Mouse (Mus musculus) heart, postnatal 10 days (tissue): ENCODE results near the gene Prss45. TPM values are rescaled to one million over a fixed set of nuclear protein-coding genes. Genes with fewer than 3 reads are reported as not detected.
A peak's percentile ranks its signal among the peaks of the same experiment; 100 is the strongest.

Experiments
- DNase-seq, 2 experiments: peaks; one replicate each; pipeline ENCODE4 v3.0.0; 2021
- intact Hi-C: fragments of 180-260 bp; cut with DNase I; formaldehyde crosslinking; loops from one replicate; pipeline ENCODE4 v1.15.1; 2025
- total RNA-seq, 2 experiments: library from RNA; stranded (reverse); gene quantifications; 2 replicates each; pipeline ENCODE4 v1.2.3; 2021

The Prss45 gene
- total RNA-seq, 2 experiments from 2014 or later = not detected

DNA sequence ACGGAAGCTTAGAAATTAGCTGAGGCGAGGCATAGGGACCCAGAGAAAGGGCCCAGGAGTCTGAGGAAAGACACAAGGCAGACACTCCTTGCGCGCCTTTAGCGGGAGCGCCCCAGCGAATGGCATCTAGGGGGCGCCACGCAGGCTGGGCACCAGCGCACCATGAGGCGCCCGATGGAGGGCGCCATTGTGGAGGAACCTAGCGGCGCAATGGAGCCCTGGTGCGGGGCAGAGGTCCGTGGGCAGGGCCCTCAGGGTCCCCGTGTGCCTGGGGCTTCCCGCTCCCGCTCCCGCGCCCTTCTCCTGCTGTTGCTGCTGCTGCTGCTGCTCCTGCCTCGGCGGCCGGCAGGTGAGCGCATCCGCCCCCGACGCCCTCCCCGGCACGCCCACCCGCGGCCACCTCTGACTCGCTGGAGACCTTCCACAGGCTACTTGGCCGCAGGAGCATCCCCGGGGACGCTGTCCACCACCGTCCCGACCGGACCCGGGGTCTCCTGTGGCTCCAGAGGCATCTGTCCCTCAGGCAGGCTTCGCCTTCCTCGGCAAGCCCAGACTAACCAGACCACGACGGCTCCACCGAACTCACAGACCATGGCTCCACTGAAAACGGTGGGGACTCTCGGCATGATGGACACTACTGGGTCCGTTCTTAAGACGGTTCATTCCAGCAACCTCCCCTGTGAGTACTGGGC, 23.5 kb downstream of the Prss45 start, which contains the start of gene Prss50:
Gene Prss50, plus strand, starts transcription at position 187 of the 692 bp plus-strand sequence.
- DNase-seq = peak in 1 of 2 experiments; percentile 21
- intact Hi-C loops = no loop called here

DNA sequence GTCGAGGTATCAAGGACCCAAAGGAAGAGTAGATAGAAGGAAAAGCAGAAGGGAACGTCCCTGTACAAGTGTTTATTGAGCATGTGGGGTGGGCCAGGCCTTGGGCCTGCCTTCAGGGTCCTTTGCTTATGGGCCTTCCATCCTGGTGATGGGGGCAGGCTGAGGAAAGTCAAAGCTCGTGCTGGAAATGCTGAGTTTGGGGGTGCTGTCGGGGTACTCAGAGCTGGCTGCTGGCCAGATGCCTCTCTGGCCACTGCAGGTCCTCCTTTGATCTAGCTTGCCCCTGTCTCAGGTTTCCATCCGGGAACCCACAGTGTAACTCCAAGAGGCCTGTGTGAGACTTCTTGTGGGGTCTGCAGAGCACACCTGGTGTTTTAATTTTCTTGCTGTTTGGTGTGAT, 24.1 kb downstream of the Prss45 start:
- intact Hi-C loops = no loop called here
- DNase-seq = no peak

DNA sequence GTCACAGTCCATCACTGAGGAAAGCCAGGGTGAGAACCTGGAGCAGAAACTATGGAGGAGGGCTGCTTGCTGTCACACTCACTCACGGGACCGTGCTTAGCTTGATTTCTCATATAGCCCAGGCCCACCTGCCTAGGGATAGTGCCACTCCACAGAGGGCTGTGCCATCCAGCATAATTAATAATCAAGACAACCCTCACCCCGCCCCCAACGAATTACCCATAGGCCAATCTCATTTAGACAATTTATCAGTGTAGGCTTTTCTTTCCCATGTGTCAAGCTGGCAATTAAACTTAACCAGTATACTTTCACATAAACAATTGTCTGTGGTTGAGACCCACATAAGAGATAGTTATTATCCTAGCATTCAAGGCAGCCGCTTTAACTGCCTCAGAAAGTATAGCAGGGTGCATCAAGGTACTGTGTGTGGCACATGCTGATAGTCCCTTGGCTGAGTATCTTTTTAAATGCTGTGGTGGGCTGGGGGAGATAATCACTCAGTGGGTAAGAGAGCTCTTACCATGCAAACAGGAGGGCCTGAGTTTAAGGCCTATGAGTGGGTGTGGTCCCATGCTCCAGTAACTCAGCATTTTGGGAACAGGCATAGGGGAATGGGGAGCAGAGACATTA, 24.7 kb downstream of the Prss45 start:
- intact Hi-C loops = no loop called here
- no peak for DNase-seq

DNA sequence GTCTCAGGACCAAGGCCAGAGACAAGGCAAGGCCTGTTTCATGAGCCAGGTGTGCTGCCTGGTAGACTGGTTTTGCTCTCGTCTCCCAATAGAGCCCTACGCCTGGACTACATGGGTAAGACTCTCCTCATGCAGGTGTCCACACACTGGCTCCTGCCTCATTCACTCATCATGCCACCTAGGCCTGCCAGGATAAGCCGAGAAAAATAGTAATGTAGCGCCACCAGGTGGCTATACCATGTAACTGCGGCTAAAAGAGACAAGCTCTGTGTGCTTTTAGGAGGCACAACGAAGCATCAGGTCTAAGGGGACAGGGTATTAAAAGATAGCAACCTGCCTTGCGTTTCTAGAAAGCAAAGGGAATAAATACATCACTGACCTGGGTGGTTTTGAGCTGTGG, 36.6 kb downstream of the Prss45 start:
- intact Hi-C loops = loop anchor here (1.0 to 5.0 kb wide), 5 partner anchors 71 to 229 kb away; no protein-coding TSS in a partner anchor
- DNase-seq = peak; percentile 67 to 80

DNA sequence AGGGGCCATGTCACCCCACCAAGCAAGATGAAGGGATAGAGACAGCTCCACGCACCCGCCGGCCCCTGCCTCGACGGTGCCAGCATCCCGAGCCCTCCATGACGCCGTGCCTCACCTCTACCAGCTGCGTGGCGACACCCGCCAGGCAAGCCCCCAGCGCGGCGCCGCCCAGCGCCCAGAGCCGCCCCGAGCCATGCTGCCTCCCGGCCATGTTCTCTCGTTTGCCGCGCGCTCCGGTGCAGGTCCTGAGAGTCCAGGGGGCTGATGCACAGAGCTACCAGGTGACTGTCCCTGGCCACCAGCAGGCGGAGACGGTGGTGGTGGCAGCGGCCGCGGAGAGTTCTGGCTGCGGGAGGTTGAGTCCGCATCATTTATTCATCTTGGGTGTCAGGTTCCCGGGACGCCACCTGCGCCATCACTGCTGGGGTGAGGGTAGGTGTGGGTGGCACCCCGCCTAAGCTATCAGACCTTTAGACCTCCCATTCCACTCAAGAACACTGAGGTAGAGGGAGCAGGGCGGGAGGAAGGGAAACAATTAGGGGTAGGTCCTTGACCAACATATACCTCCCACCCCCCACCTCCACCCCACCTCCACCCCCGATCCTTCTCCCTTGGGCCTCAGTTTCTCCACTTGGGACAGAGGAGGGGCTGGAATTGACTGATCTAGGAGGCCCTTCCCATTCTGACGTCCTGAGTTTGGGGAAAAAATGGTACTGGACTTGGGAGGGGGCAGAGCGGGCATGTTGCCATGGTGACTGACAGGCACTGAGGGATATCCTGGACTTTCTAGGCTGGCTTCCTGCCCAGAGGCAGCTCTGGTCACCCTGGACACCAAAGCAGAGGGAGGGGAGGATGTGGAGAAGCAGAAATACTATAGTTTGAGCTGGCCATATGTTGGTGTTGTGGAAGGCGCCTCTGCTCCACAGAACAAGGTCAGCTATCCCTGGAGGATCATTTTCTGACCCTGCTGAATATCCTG, 39.6 kb downstream of the Prss45 start:
- intact Hi-C loops = loop anchor here (5.0 kb wide), 3 partner anchors 68 to 232 kb away; no protein-coding TSS in a partner anchor
- DNase-seq = no peak

DNA sequence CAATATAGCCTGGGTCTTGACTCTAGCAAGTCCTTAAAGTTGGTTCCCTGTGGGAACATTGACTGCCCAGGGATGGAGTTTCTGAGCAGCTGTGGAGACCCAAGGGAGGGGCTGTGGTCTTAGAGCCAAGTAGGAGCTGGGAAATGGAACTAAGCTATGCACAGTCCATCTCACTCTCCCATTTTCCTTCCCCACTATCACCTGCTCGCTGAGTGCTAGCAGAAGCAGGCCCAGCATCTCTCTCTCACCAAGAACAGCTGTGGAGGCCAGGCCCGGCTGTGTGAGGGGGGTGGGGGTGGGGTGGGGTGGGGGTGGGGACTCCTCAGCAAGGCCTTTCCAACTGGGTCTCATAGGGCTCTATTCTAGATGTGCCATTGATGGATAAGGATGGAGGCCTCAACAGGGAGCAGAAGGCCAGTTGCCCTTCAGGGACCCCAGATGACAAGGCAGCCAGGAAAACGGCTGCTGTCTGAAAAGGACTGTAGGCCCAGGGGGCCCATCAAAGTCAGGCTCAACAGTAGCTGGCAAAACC, 40.3 kb downstream of the Prss45 start:
- intact Hi-C loops = loop anchor here (5.0 kb wide), 3 partner anchors 68 to 232 kb away; no protein-coding TSS in a partner anchor

DNA sequence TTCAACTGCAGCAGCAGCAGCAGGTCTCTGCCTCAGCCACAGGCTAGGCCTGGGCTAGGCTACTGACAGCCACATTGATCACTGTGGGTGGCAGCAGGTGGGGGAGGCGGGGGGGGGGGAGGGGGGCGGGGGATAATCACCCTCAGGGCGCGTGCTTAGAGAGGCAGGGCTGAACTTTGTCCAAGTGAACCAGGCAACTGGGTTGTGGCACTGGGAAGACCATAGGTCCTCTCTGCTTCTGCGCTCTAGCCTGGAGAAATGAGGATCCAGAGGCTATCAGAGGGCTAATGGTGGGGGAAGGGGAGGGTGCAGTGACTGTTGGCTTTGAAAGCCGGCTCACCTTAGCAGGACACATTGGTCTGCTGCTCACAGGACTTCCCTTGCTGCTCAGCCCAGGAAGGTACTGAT, 40.9 kb downstream of the Prss45 start:
- intact Hi-C loops = no loop called here
- no peak for DNase-seq

More for the DNA sequence above, 40.3 kb downstream of the Prss45 start:
- no peak for DNase-seq

DNA sequence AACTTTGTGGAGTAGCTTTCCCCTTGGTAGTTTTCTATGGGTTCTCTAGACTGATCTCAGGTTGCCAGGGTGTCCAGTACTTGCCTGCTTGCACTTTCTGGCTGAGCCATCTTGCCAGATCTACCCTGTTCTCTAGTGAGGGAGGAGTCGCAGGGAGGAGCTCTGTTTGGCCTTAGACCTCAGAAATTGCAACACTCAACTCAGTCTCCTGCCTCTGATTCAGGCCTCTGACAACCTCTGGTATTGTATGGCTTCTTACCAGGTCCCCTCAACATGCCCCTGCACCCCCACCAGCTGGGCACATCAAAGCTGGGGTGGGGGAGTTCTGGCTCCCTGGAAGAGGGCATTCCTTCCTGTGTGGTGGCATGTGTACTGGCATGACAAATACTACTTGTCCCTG, 43.0 kb downstream of the Prss45 start:
- intact Hi-C loops = no loop called here
- DNase-seq = no peak

DNA sequence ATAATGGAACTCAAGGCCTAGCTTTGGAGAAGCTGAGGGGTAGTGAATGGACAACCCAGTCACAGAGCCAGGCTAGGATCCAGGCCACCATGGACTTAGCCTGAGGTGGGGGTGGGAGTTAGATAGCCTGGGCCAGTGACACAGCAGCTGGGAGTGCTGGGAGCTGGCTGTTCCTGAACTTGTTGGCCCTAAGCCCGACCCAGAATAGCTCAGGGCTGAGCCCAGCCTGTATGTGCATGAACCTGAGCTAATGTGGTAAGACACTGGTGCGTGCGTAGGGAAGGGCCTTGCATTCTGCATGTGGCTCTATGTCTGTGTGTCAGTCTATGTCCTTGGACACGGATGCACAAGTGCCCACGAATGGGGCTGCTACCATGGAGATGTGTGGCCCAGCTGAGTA, 43.5 kb downstream of the Prss45 start:
- DNase-seq = peak; percentile 91 to 94
- intact Hi-C loops = loop anchor here (2.0 kb wide), 1 partner anchor 77 kb away; no protein-coding TSS in a partner anchor

DNA sequence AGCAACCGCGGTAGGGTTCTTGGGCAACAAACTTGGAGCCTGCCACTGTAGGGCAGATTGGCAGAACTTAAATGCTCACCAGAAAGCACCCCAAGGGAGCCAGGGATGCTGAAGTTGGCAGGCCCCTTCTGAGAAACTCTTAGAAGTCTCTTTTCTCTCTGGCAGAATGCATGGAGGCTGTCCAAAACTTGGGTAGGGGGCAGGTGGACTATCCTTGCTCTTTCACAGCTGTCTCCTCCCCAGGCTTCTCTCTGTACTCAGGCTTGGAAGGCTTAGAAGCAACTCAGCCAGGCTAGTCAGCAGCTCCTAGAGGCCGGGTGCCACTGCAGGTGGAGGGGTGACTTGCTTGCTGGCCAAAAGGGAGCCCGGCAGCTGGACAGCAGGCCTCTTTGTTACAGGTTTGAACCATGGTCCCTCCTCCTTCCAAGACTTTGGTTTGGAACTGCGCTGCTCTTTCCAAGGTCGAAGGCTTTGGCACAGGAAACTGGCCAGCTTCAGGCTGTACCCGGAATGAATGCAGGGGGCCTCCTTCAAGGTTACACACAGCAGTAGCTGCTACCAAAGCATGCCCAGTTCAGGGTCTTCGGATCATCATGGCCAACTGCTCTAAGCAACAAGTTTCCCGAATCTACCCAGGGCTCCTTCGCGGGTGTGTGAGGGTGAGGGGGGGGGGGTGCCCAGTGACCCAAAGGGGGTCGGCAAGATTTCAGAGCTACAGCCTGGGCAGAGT, 45.0 kb downstream of the Prss45 start, which contains the start of gene Als2cl:
Gene Als2cl, plus strand, starts transcription at position 680 of the 730 bp plus-strand sequence.
- peak; percentile 54 to 60 for DNase-seq
- intact Hi-C loops = loop anchor here (2.0 kb wide), 1 partner anchor 75 kb away; no protein-coding TSS in a partner anchor

DNA sequence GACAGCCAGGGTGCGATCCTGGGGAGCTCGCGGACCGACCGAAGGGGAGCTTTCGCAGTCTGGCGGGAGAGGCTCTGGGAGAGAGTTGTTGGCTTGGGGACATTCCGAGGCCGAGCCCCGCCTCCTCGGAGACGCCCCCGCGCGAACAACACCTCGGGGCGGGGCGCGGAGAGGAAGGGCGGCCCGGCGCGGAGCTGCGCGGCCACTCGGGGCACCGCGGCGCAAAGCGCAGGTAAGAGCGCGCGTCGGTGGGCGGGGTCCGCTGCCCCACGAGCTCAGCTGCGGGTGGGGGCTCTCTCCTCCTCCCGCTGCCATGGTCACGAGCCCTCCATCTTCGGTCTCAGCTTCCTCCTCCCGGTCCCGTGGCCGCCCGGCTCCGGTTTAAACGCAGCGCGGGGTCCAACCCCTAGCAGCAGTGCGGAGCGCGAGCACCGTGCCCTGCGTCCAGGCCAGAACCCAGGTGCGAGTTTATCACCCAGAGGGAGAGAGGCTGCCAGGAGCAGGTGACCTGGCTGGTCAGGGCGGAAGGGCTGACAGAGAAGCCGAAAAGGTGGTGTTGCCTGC, 45.7 kb downstream of the Prss45 start, which contains the start of gene Tmie:
Gene Tmie, minus strand, starts transcription at position 116 of the 564 bp plus-strand sequence.
- intact Hi-C loops = loop anchor here (2.0 kb wide), 1 partner anchor 75 kb away; no protein-coding TSS in a partner anchor
- peak; percentile 82 to 83 for DNase-seq

DNA sequence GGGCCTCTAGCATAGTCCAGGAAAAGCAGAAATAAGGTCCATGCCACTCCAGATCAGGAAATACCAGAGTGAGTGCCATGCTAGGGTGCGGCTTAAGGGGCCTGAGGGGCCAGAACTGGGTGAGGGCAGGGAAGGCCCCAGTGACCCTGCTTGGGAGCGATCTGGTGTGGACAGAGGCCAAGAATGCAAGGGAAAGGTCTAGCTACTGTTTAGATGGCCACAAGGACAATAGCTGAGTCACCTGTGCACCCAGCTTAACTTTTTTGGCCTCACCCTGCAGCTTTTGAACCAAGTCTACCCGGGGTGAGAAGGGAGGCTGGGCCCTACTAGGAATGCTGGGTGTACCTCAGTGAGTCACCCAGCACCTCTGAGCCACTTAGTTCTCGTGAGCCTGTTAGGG, 46.4 kb downstream of the Prss45 start:
- intact Hi-C loops = no loop called here
- DNase-seq = no peak

DNA sequence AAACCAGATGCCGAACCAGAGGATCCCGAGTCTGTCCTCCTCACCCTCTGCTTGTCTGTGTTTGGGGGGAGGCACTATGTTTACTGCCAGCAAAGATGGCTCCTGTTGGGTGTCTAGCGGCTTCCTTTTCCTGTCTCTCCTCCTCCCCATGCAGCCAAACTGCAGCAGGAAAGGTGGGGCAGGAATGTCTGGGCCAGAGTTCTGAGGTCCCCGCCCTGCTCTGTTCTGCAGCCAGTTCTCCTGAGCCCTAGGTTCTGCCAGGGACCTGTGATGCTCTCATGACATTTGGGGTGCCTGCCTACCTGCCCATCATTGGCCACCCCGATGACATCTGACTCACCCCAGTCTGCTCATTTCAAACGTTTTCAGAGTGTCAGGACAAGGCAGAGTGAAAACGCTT, 47.6 kb downstream of the Prss45 start:
- DNase-seq = no peak
- intact Hi-C loops = loop anchor here (2.0 kb wide), 1 partner anchor 39 kb away; no protein-coding TSS in a partner anchor

DNA sequence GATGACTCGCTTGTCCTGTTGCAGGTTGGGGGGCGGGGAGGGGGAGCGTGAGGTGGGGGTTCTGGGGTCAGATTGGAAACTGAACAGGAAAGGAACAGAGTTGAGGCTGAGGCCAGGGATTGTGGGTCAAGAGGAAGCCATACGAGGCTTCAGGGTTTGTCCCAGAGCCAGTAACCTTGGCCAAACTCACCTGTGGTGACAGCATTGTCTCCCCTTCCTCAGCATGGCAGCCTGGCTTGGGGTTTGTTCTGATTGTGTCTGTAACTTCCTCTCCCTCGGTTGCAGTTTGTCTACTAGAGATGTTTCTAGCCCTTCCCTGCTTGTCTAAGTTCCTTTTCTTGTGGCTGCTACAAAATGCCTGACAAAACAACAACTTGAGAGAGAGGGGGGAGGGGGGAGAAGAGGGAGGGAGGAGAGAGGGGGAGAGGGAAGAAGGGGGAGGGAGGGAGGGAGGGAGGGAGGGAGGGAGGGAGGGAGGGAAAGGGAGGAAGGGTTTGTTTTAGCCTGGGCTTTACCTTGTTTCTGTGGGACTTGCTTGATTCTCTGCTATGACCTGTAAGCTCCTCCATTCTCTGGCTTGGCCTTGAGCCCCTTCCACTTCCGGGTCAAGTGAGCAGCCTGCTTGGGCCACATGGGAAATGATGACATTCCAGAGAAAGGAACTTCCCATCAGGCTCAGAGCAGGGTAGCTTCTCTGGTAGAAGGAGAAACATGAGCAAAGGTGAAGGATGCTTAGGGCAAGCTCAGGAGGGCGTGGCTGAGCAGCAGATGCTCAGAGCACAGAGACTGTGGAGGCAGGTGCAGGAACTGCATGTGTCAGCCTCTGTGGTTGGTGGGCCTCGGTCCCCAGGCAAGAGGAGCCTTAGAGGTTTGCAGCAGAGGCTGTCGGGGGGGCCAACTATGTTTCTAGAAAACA, 53.3 kb downstream of the Prss45 start:
- DNase-seq = no peak
- intact Hi-C loops = no loop called here

DNA sequence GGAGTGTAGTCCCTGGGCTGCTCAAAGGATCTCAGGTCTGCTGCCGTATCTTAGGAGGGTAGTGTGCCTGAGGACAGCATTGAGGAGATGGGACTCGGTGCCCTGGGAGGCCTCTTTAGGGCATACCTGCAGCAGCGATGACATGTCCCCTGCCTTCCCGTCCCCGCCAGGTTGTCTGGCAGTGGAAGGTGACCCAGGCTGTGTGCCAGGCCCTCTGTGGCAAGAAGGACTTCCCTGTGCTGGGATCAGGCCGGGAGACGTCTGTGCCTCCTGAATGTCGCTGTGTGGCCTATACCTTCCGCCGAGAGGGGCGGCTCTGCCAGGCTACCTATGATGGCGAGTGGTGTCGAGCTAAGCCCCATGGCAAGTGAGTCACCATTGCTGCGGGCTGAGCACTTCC, 54.5 kb downstream of the Prss45 start:
- DNase-seq = no peak
- intact Hi-C loops = no loop called here

DNA sequence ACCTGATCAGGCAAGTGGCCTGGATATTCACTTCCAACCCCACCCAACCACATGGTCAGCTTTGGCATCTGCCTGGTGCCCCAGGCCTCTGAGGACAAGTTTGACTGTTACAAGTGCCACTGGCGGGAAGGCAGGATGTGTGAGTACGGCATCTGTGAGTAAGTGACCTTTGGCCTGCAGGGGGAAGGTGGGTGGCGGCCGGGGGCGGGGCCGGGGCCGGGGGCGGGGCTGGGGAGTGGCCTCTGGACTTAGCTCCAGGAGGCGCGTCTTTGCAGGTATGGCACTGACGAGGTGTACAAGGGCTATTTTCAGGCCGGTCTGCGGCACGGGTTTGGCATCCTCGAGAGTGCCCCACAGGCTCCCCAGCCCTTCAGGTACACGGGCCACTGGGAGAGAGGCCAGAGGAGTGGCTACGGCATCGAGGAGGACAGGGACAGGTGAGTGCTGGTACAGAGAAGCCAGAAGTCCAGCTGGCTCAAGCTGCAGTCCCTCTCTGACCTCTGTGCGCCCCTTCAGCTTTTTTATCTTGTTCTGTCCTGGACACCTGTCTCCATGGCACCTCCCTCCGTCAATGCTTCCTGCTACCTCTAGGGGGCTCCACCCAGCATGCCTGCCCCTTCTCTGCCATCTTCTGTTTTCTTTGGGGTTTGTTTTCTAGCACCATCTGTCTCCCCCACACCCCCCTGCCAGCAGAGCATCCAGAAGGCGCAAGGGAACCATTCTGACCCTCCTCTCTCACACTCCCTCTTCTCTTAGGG, 55.8 kb downstream of the Prss45 start:
- intact Hi-C loops = no loop called here
- DNase-seq = no peak
